Mouse (Mus musculus): ENCODE measurements at regions not wholly inside any gene's neighbourhood (a gene's known extent, or its start where the extent isn't known, plus 50 kb on each side); places are given as distances from the start of the nearest gene placed in this dataset.

DNA sequence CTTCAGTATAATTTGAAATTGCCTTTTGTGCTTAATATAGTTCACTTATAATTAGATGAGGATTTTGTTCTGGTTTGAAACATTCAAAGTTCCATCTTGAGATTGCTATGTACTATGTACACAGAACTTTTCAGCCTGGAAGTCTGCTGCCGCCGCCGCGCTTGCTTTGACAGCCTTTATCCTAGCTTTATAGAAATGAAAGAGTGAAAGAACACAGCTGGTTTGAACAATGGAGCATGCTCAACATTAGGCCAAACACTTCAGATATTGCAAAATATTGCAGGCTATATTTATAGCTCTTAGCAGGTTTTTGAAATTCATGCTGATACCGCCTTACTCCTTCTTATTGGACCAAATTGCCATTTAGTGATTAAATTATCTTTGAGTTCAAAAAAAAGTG, 305.1 kb upstream of the Prkd1 start:
- Histone ChIP-seq H3K27me3 (replicated peaks; ENCODE audit: control insufficient read depth, insufficient read depth, low read length) (no peaks in the 10 kb centered on the region), H3K9ac (ENCODE audit: low read depth, low read length) (no peak overlapping the region), H3K9me3 (ENCODE audit: control insufficient read depth, low read length) (no peaks in the 10 kb centered on the region), H3K4me3 (ENCODE audit: low read depth, low read length) (no peak overlapping the region), H3K27ac (ENCODE audit: low read depth, low read length) (no peak overlapping the region), H3K36me3 (ENCODE audit: control insufficient read depth, insufficient read depth, low read length) (no peaks in the 10 kb centered on the region), H3K4me1 (replicated peaks; ENCODE audit: control insufficient read depth, insufficient read depth, low read length) (no peaks in the 10 kb centered on the region), H3K4me2 (no peak overlapping the region)
- ATAC-seq (replicated peaks; ENCODE audit: low FRiP score) (no peak), DNase-seq (ENCODE audit: low spot score) (no peak)
- 94% methylated on average over 5 of the region's 5 CpGs for WGBS

DNA sequence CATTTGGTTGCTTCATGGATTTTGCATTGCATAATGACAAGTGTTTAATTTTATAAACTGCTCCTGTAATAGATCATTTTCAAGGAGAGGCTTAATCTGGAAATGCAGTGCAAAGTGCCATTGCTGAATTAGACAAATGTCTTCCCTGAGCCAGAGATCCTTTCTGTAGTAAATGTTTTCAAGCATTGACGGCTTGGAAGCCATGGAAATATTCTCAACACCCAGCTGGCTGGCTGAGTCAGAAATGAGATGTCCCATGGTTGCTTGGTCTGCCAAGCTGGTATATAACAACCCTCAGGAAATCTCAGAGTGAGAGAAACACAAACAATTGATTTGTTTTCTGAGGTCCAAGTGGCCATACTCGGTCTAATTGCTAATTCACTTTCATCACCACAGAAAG, 298.1 kb upstream of the Prkd1 start:
- Histone ChIP-seq H3K27ac (ENCODE audit: low read depth, low read length) (no peak overlapping the region), H3K9ac (ENCODE audit: low read depth, low read length) (no peak overlapping the region), H3K36me3 (ENCODE audit: control insufficient read depth, insufficient read depth, low read length) (no peaks in the 10 kb centered on the region), H3K27me3 (replicated peaks; ENCODE audit: control insufficient read depth, insufficient read depth, low read length) (no peaks in the 10 kb centered on the region), H3K4me3 (ENCODE audit: low read depth, low read length) (no peak overlapping the region), H3K4me2 (no peak overlapping the region), H3K9me3 (ENCODE audit: control insufficient read depth, low read length) (no peaks in the 10 kb centered on the region), H3K4me1 (replicated peaks; ENCODE audit: control insufficient read depth, insufficient read depth, low read length) (no peaks in the 10 kb centered on the region)
- DNase-seq (ENCODE audit: low spot score) (no peak), ATAC-seq (replicated peaks; ENCODE audit: low FRiP score) (no peak)
- 76% methylated on average over 2 of the region's 2 CpGs for WGBS

DNA sequence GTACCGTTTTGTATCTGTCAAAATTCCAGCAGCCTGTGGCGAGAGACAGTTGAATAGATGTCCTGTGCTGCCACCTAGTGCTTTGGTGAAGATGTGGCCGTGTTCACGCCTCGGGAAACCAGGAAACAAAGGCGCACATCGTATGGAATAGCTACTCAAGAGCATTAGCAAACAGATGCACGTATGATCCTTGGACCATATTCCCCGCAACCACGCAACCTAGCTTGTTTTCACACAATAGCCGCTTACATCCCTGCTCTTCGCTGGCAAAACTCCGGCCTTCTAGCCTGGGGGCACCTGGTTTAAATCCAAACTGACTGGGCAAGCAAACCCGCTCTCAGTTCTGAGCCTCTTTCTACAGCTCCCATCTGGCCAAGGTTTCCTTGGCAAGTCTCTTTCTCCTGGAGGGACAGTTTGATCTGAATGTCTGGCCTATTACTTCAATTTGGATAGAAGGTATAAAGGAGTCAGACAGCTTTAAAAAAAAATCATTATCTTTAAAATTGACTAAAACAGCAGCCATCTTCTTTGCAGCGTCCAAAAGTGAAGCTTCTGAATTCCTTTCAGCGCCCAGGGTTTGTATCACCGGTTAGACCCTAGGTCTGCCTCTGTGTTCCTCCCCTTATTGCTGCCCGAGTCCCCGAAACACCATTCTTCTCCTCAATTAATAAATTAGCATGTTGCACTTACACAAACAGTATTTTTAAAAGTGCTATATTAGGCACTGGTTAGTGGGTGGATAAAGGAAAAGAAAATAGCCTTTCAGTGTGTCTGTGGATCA, 295.0 kb upstream of the Prkd1 start:
- DNase-seq (ENCODE audit: low spot score) (peak; percentile 56), ATAC-seq (replicated peaks; ENCODE audit: low FRiP score) (no peak)
- Histone ChIP-seq H3K4me3 (ENCODE audit: low read depth, low read length) (no peak overlapping the region), H3K4me1 (replicated peaks; ENCODE audit: control insufficient read depth, insufficient read depth, low read length) (no peaks in the 10 kb centered on the region), H3K9ac (ENCODE audit: low read depth, low read length) (no peak overlapping the region), H3K27me3 (replicated peaks; ENCODE audit: control insufficient read depth, insufficient read depth, low read length) (no peaks in the 10 kb centered on the region), H3K36me3 (ENCODE audit: control insufficient read depth, insufficient read depth, low read length) (no peaks in the 10 kb centered on the region), H3K27ac (ENCODE audit: low read depth, low read length) (no peak overlapping the region), H3K9me3 (ENCODE audit: control insufficient read depth, low read length) (no peaks in the 10 kb centered on the region), H3K4me2 (peak overlapping the region; percentile 42; the same call in 1 of the 2 replicates)
- WGBS: 26% methylated on average over 19 of the region's 19 CpGs

DNA sequence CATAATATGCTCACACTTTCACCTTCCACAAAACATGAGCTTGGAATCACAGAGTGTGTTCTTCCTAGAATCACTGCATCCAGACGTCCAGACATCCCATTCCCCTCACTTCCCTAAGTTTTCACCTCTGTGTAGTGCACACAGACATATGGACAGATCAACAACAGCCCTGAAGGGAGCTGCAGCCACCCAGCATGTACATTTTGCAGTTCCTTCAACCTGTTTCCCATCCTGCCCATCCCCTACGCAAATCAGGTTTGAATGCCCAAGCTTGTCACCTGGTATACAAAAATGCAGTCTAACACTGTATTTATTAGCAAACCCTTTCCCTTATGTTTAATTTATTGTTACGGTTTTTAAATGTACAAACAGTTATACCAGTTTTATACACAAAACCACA, 294.4 kb upstream of the Prkd1 start:
- H3K4me2 ChIP-seq: no peak overlapping the region
- no peaks in the 10 kb centered on the region for H3K27me3 ChIP-seq (replicated peaks; ENCODE audit: control insufficient read depth, insufficient read depth, low read length)
- no peaks in the 10 kb centered on the region for H3K9me3 ChIP-seq (ENCODE audit: control insufficient read depth, low read length)
- H3K4me1 ChIP-seq (replicated peaks; ENCODE audit: control insufficient read depth, insufficient read depth, low read length): no peaks in the 10 kb centered on the region
- DNase-seq (ENCODE audit: low spot score) (no peak), ATAC-seq (replicated peaks; ENCODE audit: low FRiP score) (no peak)
- no peak overlapping the region for H3K4me3 ChIP-seq (ENCODE audit: low read depth, low read length)
- H3K9ac ChIP-seq (ENCODE audit: low read depth, low read length): no peak overlapping the region
- no peaks in the 10 kb centered on the region for H3K36me3 ChIP-seq (ENCODE audit: control insufficient read depth, insufficient read depth, low read length)
- 48% methylated on average over 3 of the region's 3 CpGs for WGBS
- H3K27ac ChIP-seq (ENCODE audit: low read depth, low read length): no peak overlapping the region

DNA sequence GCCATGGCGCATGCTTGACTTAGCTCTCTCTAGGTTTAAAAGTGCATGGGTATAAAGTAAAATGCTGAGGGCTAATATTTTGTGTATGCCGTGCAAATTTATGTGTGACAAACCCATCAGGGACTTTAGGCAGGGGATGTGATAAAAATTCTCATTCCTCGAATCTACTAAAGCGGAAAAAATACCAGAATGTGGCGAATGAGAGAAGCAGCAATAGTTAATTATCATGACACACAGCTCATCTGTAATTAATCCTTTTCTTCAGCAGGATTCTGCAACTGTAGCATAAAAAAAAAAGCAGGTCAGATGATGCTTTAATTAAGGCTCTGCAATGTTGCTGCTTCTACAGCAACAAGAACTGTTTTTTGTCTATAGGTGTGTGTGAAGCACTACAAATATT, 286.6 kb upstream of the Prkd1 start:
- Histone ChIP-seq H3K27ac (ENCODE audit: low read depth, low read length) (no peak overlapping the region), H3K27me3 (replicated peaks; ENCODE audit: control insufficient read depth, insufficient read depth, low read length) (no peaks in the 10 kb centered on the region), H3K4me1 (replicated peaks; ENCODE audit: control insufficient read depth, insufficient read depth, low read length) (no peaks in the 10 kb centered on the region), H3K9me3 (ENCODE audit: control insufficient read depth, low read length) (no peaks in the 10 kb centered on the region), H3K4me2 (no peak overlapping the region), H3K36me3 (ENCODE audit: control insufficient read depth, insufficient read depth, low read length) (no peaks in the 10 kb centered on the region), H3K4me3 (ENCODE audit: low read depth, low read length) (no peak overlapping the region), H3K9ac (ENCODE audit: low read depth, low read length) (no peak overlapping the region)
- ATAC-seq (replicated peaks; ENCODE audit: low FRiP score): no peak
- DNase-seq (ENCODE audit: low spot score): no peak
- 84% methylated on average over 5 of the region's 5 CpGs for WGBS

DNA sequence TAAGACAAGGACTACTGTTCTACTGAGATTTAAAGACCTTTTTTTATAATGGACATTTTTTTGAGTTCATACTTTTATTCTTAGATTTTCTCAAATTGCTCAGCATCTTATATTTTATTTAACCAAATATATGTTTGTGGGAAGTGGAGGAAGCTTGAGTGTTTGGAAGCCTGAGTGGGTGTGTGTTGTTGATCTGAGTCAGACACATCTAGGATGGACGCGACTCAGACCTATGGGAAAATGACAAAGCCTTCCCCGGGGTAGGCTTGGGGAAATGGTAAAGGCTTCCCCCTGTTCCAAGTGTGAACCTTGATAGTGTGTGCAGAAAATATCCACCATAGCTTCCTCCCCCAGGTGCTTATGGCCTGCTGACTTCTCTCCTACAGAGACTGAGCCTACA, 283.6 kb upstream of the Prkd1 start:
- Histone ChIP-seq H3K9me3 (ENCODE audit: control insufficient read depth, low read length) (no peaks in the 10 kb centered on the region), H3K36me3 (ENCODE audit: control insufficient read depth, insufficient read depth, low read length) (no peaks in the 10 kb centered on the region), H3K4me2 (no peak overlapping the region), H3K27me3 (replicated peaks; ENCODE audit: control insufficient read depth, insufficient read depth, low read length) (no peaks in the 10 kb centered on the region), H3K9ac (ENCODE audit: low read depth, low read length) (no peak overlapping the region), H3K27ac (ENCODE audit: low read depth, low read length) (no peak overlapping the region), H3K4me1 (replicated peaks; ENCODE audit: control insufficient read depth, insufficient read depth, low read length) (no peaks in the 10 kb centered on the region), H3K4me3 (ENCODE audit: low read depth, low read length) (no peak overlapping the region)
- ATAC-seq (replicated peaks; ENCODE audit: low FRiP score) (no peak), DNase-seq (ENCODE audit: low spot score) (no peak)
- 93% methylated on average over 3 of the region's 3 CpGs for WGBS

DNA sequence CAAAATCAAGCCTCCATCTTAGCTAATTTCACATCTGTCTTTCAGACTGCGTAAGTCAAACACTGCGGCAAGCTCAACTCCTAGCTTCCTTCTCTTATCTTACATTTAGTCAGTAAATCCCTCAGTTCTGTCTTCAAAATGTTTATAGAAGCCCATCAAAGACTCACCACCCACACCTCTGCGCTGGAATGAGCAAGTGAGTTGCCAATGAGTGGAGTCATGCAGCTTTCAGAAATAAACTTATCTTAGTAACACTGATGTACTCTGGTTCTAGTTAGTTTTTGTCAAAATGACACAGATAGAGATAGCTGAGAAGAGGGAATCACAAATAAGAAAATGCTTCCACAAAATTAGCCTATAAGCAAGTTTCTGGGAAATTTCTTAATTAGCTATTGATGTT, 280.7 kb upstream of the Prkd1 start:
- H3K4me1 ChIP-seq (replicated peaks; ENCODE audit: control insufficient read depth, insufficient read depth, low read length): no peaks in the 10 kb centered on the region
- WGBS: 66% methylated on average over 3 of the region's 3 CpGs
- no peak overlapping the region for H3K27ac ChIP-seq (ENCODE audit: low read depth, low read length)
- no peaks in the 10 kb centered on the region for H3K27me3 ChIP-seq (replicated peaks; ENCODE audit: control insufficient read depth, insufficient read depth, low read length)
- ATAC-seq (replicated peaks; ENCODE audit: low FRiP score) (no peak), DNase-seq (ENCODE audit: low spot score) (no peak)
- H3K9ac ChIP-seq (ENCODE audit: low read depth, low read length): no peak overlapping the region
- H3K4me3 ChIP-seq (ENCODE audit: low read depth, low read length): no peak overlapping the region
- H3K36me3 ChIP-seq (ENCODE audit: control insufficient read depth, insufficient read depth, low read length): no peaks in the 10 kb centered on the region
- H3K4me2 ChIP-seq: no peak overlapping the region
- no peaks in the 10 kb centered on the region for H3K9me3 ChIP-seq (ENCODE audit: control insufficient read depth, low read length)

DNA sequence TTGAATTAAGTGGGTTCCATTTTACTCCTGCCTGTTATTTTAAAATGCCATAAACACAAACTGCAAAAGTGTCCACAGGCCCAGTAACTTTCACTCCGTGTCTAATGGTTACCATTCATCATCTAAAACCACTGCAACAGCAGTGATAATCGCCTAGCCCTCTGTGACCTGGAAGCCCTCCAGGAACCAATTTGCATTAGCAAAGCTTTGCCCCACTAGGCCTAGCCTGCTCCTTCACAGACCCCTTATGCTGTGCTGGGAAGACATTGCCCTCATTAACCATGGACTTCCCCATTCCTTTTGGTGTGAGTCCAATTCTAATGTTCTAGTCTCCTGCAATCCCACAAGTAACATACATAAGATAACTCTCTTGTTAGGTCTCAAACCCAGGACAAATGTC, 277.3 kb upstream of the Prkd1 start:
- Histone ChIP-seq H3K4me1 (replicated peaks; ENCODE audit: control insufficient read depth, insufficient read depth, low read length) (no peaks in the 10 kb centered on the region), H3K9ac (ENCODE audit: low read depth, low read length) (no peak overlapping the region), H3K9me3 (ENCODE audit: control insufficient read depth, low read length) (no peaks in the 10 kb centered on the region), H3K4me2 (no peak overlapping the region), H3K27me3 (replicated peaks; ENCODE audit: control insufficient read depth, insufficient read depth, low read length) (no peaks in the 10 kb centered on the region), H3K27ac (ENCODE audit: low read depth, low read length) (no peak overlapping the region), H3K4me3 (ENCODE audit: low read depth, low read length) (no peak overlapping the region), H3K36me3 (ENCODE audit: control insufficient read depth, insufficient read depth, low read length) (no peaks in the 10 kb centered on the region)
- ATAC-seq (replicated peaks; ENCODE audit: low FRiP score) (no peak), DNase-seq (ENCODE audit: low spot score) (no peak)
- WGBS: 55% methylated on average over 2 of the region's 2 CpGs

DNA sequence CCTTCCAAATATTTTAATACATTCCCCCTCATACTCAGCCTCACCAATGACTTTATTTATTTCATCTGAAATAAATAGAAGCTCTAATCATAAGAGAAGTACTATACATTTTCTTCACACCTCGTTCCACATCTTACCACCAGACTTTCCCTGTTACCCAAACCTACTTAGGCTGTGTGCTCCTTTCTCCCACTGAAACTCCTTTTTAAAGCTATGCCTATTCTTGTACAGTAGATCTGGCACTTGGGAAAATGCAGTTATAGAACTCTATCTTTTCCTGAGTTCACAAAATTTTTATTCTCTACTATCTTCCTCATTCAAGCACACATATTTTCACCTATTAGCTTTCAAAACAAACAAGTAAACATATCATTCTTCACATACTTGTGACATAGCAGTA, 272.8 kb upstream of the Prkd1 start:
- H3K9me3 ChIP-seq (ENCODE audit: control insufficient read depth, low read length): no peaks in the 10 kb centered on the region
- no peak overlapping the region for H3K4me3 ChIP-seq (ENCODE audit: low read depth, low read length)
- DNase-seq (ENCODE audit: low spot score) (no peak), ATAC-seq (replicated peaks; ENCODE audit: low FRiP score) (no peak)
- H3K9ac ChIP-seq (ENCODE audit: low read depth, low read length): no peak overlapping the region
- no peak overlapping the region for H3K4me2 ChIP-seq
- H3K4me1 ChIP-seq (replicated peaks; ENCODE audit: control insufficient read depth, insufficient read depth, low read length): no peaks in the 10 kb centered on the region
- no peaks in the 10 kb centered on the region for H3K36me3 ChIP-seq (ENCODE audit: control insufficient read depth, insufficient read depth, low read length)
- 67% methylated on average over 1 of the region's 1 CpGs for WGBS
- no peak overlapping the region for H3K27ac ChIP-seq (ENCODE audit: low read depth, low read length)
- H3K27me3 ChIP-seq (replicated peaks; ENCODE audit: control insufficient read depth, insufficient read depth, low read length): no peaks in the 10 kb centered on the region
